Mouse (Mus musculus): ENCODE results near the gene Cmtm7.

The Cmtm7 gene

GRCm38 (mm10) chr9:114798845-114799244, 17.2 kb upstream of the Cmtm7 start:
- in situ Hi-C loops (cut with MboI; ENCODE audit: low pct_unique_long_range_greater_than_20kb in 1 of 2, low sequenced_read_pairs in 2 of 2, unreplicated experiment in 1 of 2) = no loop called here

DNA sequence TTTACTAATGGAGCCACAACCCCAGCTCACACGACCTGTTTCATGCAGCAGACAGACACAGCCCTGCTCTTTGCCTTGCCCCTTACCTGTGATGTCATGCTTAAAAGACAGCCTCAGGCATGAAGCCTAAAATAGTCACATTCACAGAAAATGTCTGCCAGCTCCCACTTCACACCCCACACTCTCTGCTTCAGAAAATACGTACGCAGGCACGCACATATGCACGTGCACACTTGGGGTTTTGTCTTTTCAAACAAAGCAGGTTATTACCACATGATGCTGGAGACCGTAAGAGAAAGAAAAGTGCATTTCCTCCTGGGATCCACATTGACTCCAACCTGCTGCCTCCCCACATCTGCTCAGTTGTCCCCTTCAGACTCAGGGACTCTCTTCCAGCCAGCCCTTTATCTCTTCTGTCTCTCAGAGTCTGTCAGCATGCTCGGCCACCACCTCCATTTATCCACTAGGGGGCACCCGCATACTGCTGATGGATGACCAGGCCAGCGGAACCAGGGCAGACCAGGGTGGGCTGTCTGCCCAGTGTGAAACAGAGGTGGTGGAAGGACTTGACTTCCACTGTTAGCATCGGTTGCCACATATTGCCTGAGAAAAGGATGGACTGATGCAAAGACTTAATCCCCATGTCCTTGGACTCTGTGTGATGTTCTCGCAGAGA, 15.8 kb upstream of the Cmtm7 start:
- in situ Hi-C loops (cut with MboI; ENCODE audit: low pct_unique_long_range_greater_than_20kb in 1 of 2, low sequenced_read_pairs in 2 of 2, unreplicated experiment in 1 of 2) = no loop called here

DNA sequence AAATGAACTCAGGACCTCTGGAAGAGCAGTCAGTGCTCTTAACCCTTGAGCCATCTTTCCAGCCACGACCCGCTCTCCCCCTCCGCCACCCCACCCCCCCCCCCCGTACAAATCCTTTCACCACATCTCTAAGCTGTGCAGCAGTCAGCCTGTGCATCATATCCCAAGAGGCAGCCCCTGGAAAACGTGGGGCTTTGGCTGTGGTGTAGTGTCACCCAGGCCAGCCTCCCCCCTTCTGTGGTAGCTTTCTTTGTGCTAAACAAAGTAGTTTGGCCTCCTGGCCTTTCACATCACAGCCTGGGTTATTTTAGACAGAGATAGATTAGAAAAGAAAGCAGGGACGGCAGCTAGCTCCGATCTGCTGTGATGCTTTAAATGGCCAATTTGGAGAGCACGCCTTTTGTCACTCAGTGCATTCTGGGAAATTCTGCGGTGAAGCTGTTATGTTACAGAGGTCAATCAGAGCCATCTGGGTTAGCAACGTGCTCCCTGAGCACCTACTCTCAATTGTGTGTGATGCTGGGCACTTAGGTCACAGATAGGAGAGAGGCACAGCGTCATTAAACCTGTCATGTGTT, 14.9 kb upstream of the Cmtm7 start:
- in situ Hi-C loops (cut with MboI; ENCODE audit: low pct_unique_long_range_greater_than_20kb in 1 of 2, low sequenced_read_pairs in 2 of 2, unreplicated experiment in 1 of 2) = no loop called here

- in situ Hi-C loops (cut with MboI; ENCODE audit: low pct_unique_long_range_greater_than_20kb in 1 of 2, low sequenced_read_pairs in 2 of 2, unreplicated experiment in 1 of 2) = no loop called here
Measured at GRCm38 (mm10) chr9:114794491-114794890, 12.8 kb upstream of the Cmtm7 start.

DNA sequence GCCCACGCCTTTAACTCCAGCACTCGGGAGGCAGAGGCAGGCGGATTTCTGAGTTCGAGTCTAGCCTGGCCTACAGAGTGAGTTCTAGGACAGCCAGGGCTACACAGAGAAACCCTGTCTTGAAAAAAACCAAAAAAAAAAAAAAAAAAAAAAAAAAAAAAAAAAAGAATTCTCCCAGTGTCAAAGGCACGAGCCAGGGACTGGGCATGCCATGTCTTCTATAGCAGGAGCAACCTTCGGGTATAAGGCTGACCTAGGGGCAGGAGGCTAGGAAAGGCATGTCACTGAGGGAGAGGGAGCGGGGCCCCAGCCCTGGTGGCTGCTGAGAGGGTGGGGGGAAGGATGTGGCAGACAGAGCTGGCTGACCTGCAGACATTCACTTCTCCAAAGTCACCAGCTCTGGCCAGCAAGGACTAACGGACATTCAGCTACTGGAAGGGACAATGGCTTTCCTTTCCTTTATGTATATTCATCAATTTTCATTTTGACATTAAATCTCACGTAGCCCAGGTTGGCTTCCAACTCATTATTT, 12.2 kb upstream of the Cmtm7 start:
- in situ Hi-C loops (cut with MboI; ENCODE audit: low pct_unique_long_range_greater_than_20kb in 1 of 2, low sequenced_read_pairs in 2 of 2, unreplicated experiment in 1 of 2) = no loop called here

DNA sequence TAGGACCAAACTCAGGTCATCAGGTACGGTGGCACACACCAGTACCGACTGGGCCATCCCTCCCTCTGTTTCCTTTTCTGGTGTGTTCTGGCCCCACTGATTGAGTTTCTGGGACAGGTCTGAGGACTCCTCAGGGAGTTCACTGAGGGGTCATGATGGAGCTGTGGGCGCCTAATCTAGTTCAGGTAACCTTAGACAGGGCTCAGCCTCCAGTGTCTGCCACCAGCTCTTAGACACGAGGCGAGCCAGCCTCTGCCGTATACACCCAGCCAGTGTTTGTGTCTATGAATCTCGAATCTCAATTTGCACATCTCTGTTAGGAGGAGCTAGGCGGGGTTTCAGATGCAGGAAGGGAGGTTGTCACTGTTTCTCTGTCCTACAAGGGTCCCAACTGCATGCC, 8.3 kb upstream of the Cmtm7 start:
- in situ Hi-C loops (cut with MboI; ENCODE audit: low pct_unique_long_range_greater_than_20kb in 1 of 2, low sequenced_read_pairs in 2 of 2, unreplicated experiment in 1 of 2) = no loop called here

- in situ Hi-C loops (cut with MboI; ENCODE audit: low pct_unique_long_range_greater_than_20kb in 1 of 2, low sequenced_read_pairs in 2 of 2, unreplicated experiment in 1 of 2) = no loop called here
Measured at GRCm38 (mm10) chr9:114789557-114789956, 7.9 kb upstream of the Cmtm7 start.

GRCm38 (mm10) chr9:114788697-114789096, 7.0 kb upstream of the Cmtm7 start:
- in situ Hi-C loops (cut with MboI; ENCODE audit: low pct_unique_long_range_greater_than_20kb in 1 of 2, low sequenced_read_pairs in 2 of 2, unreplicated experiment in 1 of 2) = no loop called here

GRCm38 (mm10) chr9:114787716-114788115, 6.1 kb upstream of the Cmtm7 start:
- in situ Hi-C loops (cut with MboI; ENCODE audit: low pct_unique_long_range_greater_than_20kb in 1 of 2, low sequenced_read_pairs in 2 of 2, unreplicated experiment in 1 of 2) = no loop called here

DNA sequence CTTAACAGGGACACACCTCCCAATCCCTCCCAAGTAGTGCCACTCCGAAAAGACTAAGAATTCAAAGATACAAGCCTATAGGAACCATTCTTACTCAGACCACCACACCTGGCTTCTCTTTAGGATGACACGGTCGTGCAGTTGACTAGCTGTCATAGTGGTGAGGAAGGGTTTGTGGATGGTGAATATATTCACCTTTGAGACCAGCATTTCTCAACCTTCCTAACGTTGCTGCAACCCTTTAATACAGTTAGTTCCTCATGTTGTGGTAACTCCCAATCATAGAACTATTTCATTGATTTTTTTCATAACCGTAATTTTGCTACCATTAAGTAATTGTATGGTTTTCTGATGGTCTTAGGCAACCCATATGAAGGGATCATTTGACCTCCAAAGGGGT, 5.5 kb upstream of the Cmtm7 start:
- in situ Hi-C loops (cut with MboI; ENCODE audit: low pct_unique_long_range_greater_than_20kb in 1 of 2, low sequenced_read_pairs in 2 of 2, unreplicated experiment in 1 of 2) = no loop called here

GRCm38 (mm10) chr9:114785432-114786125, 3.9 kb upstream of the Cmtm7 start:
- in situ Hi-C loops (cut with MboI; ENCODE audit: low pct_unique_long_range_greater_than_20kb in 1 of 2, low sequenced_read_pairs in 2 of 2, unreplicated experiment in 1 of 2) = no loop called here

GRCm38 (mm10) chr9:114780746-114781525, 720 bp downstream of the Cmtm7 start:
- in situ Hi-C loops (cut with MboI; ENCODE audit: low pct_unique_long_range_greater_than_20kb in 1 of 2, low sequenced_read_pairs in 2 of 2, unreplicated experiment in 1 of 2) = no loop called here

GRCm38 (mm10) chr9:114779984-114780745, 1.5 kb downstream of the Cmtm7 start:
- in situ Hi-C loops (cut with MboI; ENCODE audit: low pct_unique_long_range_greater_than_20kb in 1 of 2, low sequenced_read_pairs in 2 of 2, unreplicated experiment in 1 of 2) = no loop called here

DNA sequence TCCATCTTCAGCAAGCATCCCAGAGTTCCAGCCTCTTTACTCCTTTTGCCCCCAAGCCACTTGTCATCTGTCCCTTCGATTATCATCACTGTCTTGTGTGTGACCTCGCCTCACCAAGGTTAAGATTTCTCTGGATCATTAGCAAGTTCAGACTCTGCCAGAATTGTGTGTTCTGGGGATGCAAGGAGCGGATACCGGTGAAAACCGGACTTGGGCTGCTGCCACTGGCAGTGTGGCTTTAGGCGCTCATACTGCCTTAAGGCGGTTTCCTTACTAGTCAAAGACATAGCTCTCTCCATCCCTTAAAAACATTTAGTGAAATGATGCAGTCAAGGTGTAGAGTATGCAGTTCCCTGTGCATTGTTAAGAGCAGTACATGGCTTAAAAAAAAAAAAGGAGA, 2.8 kb downstream of the Cmtm7 start:
- in situ Hi-C loops (cut with MboI; ENCODE audit: low pct_unique_long_range_greater_than_20kb in 1 of 2, low sequenced_read_pairs in 2 of 2, unreplicated experiment in 1 of 2) = no loop called here

DNA sequence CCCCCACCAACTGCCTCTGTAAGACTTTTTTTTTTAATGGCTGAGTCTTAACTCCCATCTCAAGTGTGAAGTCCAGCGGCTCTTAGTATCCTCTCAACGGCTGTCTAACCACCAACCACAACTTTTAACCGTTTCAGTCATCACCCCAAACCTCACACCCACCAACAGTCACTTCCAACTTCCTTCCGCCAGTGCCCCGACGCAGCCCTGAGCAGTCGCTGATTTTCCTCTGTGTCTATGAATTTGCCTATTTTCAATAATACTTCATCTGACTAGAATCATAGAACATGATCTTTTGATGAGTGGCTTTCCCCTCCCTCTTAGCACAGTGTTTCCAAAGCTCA, 3.6 kb downstream of the Cmtm7 start:
- in situ Hi-C loops (cut with MboI; ENCODE audit: low pct_unique_long_range_greater_than_20kb in 1 of 2, low sequenced_read_pairs in 2 of 2, unreplicated experiment in 1 of 2) = no loop called here

GRCm38 (mm10) chr9:114777178-114778046, 4.2 kb downstream of the Cmtm7 start:
- in situ Hi-C loops (cut with MboI; ENCODE audit: low pct_unique_long_range_greater_than_20kb in 1 of 2, low sequenced_read_pairs in 2 of 2, unreplicated experiment in 1 of 2) = no loop called here

DNA sequence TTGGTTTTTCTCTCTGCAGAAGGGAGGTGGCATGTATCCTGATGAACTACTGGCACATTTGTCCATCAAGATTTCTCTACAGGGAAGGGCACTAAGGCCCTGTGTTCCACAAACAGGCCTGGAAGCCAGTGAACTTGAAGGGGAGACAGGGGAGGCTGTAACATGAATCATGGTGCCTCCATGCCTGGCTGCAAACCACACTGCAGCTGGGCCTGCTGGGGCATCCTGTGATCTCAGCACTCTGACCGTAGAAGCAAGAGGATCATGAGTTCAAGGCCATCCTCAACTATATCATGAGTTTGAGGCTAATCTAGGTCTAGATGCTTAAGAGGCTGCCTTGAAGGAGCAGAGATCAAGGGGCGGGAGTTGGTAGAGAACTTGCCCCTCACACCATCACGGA, 5.3 kb downstream of the Cmtm7 start:
- in situ Hi-C loops (cut with MboI; ENCODE audit: low pct_unique_long_range_greater_than_20kb in 1 of 2, low sequenced_read_pairs in 2 of 2, unreplicated experiment in 1 of 2) = no loop called here

DNA sequence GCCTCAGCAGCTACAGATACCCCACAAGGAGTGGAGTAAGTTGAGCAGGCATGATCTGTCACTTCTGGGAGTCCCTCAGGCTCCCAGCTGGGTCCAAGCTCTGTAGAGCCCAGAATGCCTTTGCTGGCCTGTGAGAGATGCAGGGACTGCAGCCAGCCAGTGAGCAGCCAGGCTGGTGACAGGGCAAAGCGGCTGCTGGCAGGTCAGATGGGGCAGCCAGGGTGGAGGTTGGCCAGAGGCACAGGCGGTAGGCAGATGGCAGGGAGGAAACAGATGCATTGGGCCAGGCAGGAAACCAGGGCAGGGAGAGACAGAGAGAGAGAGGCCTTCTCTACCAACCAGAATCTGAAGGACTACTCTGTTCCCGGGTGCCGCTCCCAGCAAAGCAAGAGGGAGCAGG, 6.4 kb downstream of the Cmtm7 start:
- in situ Hi-C loops (cut with MboI; ENCODE audit: low pct_unique_long_range_greater_than_20kb in 1 of 2, low sequenced_read_pairs in 2 of 2, unreplicated experiment in 1 of 2) = no loop called here

Data from mouse embryonic stem cell (cell line).